Comparison of ENCODE assay signal across 8 mouse cellular contexts in genomic region chr7:45742338-45742737, GRCm38 (mm10). TPM values are rescaled to one million over a fixed set of nuclear protein-coding genes. Genes with fewer than 3 reads are reported as not detected.
DNase-seq lines count a peak whose midpoint lies in the region; ATAC-seq and TF ChIP-seq lines count a peak whose summit lies in the region.

No protein-coding gene starts in this region.

- ATAC-seq in heart, embryonic 13.5 days (ENCODE audit: extremely low read depth, insufficient number of reproducible peaks, low FRiP score, low TSS enrichment) = no peak
- ATAC-seq in embryonic facial prominence, embryonic 11.5 days (replicated peaks; ENCODE audit: insufficient number of reproducible peaks, low FRiP score, low TSS enrichment, low read depth) = no peak

- WGBS in heart, embryonic 13.5 days = 34% methylated on average over 19 of the region's 19 CpGs
- whole genome bisulfite sequencing in embryonic facial prominence, embryonic 11.5 days = 37% methylated on average over 19 of the region's 19 CpGs

- peak overlapping the region; percentile 38 for H3K4me3 ChIP-seq in heart, embryonic 13.5 days
- H3K4me3 ChIP-seq in E14TG2a.4 (replicated peaks; ENCODE audit: low read length) = peak overlapping the region; percentile 51
- peak overlapping the region; percentile 14; the same call in 1 of the 2 replicates for H3K4me3 ChIP-seq in embryonic facial prominence, embryonic 11.5 days (ENCODE audit: low read depth, low read length)

- no peaks in the 10 kb centered on the region; the same call in 1 of the 2 replicates for H3K9me3 ChIP-seq in heart, embryonic 13.5 days
- no peaks in the 10 kb centered on the region for H3K9me3 ChIP-seq in E14TG2a.4 (ENCODE audit: low read length)
- no peaks in the 10 kb centered on the region for H3K9me3 ChIP-seq in embryonic facial prominence, embryonic 11.5 days (replicated peaks; ENCODE audit: control insufficient read depth, low read length)

- peak overlapping the region; percentile 56 for H3K4me2 ChIP-seq in heart, embryonic 13.5 days
- H3K4me2 ChIP-seq in embryonic facial prominence, embryonic 11.5 days (ENCODE audit: low read depth, low read length) = peak overlapping the region; percentile 33; the same call in 1 of the 2 replicates

- H3K4me1 ChIP-seq in heart, embryonic 13.5 days = peaks cover 10% of the 10 kb centered on the region; the same call in 1 of the 2 replicates
- peaks cover 23% of the 10 kb centered on the region for H3K4me1 ChIP-seq in E14TG2a.4 (replicated peaks; ENCODE audit: low read depth, low read length)
- no peaks in the 10 kb centered on the region; the same call in 1 of the 2 replicates for H3K4me1 ChIP-seq in embryonic facial prominence, embryonic 11.5 days (ENCODE audit: control insufficient read depth, insufficient read depth, low read length)

- DNase-seq in heart, postnatal 4 days = no peak
- no peak for DNase-seq in embryonic facial prominence, embryonic 11.5 days (ENCODE audit: low spot score)
- peak; percentile 84 for DNase-seq in layer of hippocampus, adult 11-12 months (ENCODE audit: low spot score)
- peak; percentile 41 for DNase-seq in lung, postnatal 36 days
- peak; percentile 86 for DNase-seq in telencephalon, adult 2 months (ENCODE audit: low read depth, low spot score)
- no peak for DNase-seq in c-Kit-positive CD71-positive TER-119-positive erythroid progenitor cells, embryonic 14.5 days (ENCODE audit: low spot score)

- H3K36me3 ChIP-seq in heart, embryonic 13.5 days = no peaks in the 10 kb centered on the region
- H3K36me3 ChIP-seq in E14TG2a.4 (ENCODE audit: insufficient read depth, low read length) = no peaks in the 10 kb centered on the region
- no peaks in the 10 kb centered on the region for H3K36me3 ChIP-seq in embryonic facial prominence, embryonic 11.5 days (replicated peaks; ENCODE audit: control insufficient read depth, insufficient read depth, low read depth, low read length)

- H3K27me3 ChIP-seq in heart, embryonic 13.5 days (replicated peaks) = peaks cover 14% of the 10 kb centered on the region
- H3K27me3 ChIP-seq in E14TG2a.4 (ENCODE audit: insufficient read depth, low read length) = no peaks in the 10 kb centered on the region
- no peaks in the 10 kb centered on the region for H3K27me3 ChIP-seq in embryonic facial prominence, embryonic 11.5 days (ENCODE audit: control insufficient read depth, insufficient read depth, low read length)

- peak overlapping the region; percentile 59 for H3K9ac ChIP-seq in heart, embryonic 13.5 days
- H3K9ac ChIP-seq in embryonic facial prominence, embryonic 11.5 days (replicated peaks; ENCODE audit: low read length) = peak overlapping the region; percentile 5; the same call in 1 of the 2 replicates

- no peak; the same call in 1 of the 2 replicates for TF ChIP-seq CTCF in E14TG2a.4 (conservative IDR thresholded peaks at IDR 0.05; ENCODE audit: low read length)

- no peak overlapping the region for H3K27ac ChIP-seq in heart, embryonic 13.5 days (replicated peaks)
- H3K27ac ChIP-seq in embryonic facial prominence, embryonic 11.5 days (replicated peaks; ENCODE audit: low read depth, low read length) = no peak overlapping the region

RNA-seq across cellular contexts. Expression of gene Spaca4, which starts 16.7 kb away (rescaled TPM):
- polyA plus RNA-seq in heart, embryonic 13.5 days (2015; fragmentation: Nextera tagmentation; extraction: Ambion mirVana) = not detected in 2 replicates
- total RNA-seq in heart, postnatal 4 days (2021) = not detected
- not detected in 2 replicates for polyA plus RNA-seq in embryonic facial prominence, embryonic 11.5 days (2014; fragmentation: Nextera tagmentation; extraction: Ambion mirVana)

RNA-seq across cellular contexts. Expression of gene Fam83e, which starts 21.3 kb away (rescaled TPM):
- polyA plus RNA-seq in heart, embryonic 13.5 days (2015; fragmentation: Nextera tagmentation; extraction: Ambion mirVana) = 0.20 and 0.31 TPM in 2 replicates
- total RNA-seq in heart, postnatal 4 days (2021) = under 1 TPM; 0.38 to 0.43 TPM
- polyA plus RNA-seq in embryonic facial prominence, embryonic 11.5 days (2014; fragmentation: Nextera tagmentation; extraction: Ambion mirVana) = 0.21 and 0.35 TPM in 2 replicates

RNA-seq across cellular contexts. Expression of gene Sphk2, which starts 24.5 kb away (rescaled TPM):
- polyA plus RNA-seq in heart, embryonic 13.5 days (2015; fragmentation: Nextera tagmentation; extraction: Ambion mirVana) = 16.7 and 17.5 TPM in 2 replicates
- 10 to 100 TPM; 14.2 to 16.7 TPM for total RNA-seq in heart, postnatal 4 days (2021)
- 14.9 and 17.3 TPM in 2 replicates for polyA plus RNA-seq in embryonic facial prominence, embryonic 11.5 days (2014; fragmentation: Nextera tagmentation; extraction: Ambion mirVana)

RNA-seq across cellular contexts. Expression of gene Rpl18, which starts 27.1 kb away (rescaled TPM):
- polyA plus RNA-seq in heart, embryonic 13.5 days (2015; fragmentation: Nextera tagmentation; extraction: Ambion mirVana) = 630 and 695 TPM in 2 replicates
- total RNA-seq in heart, postnatal 4 days (2021) = 100 to 1,000 TPM; 787 to 798 TPM
- polyA plus RNA-seq in embryonic facial prominence, embryonic 11.5 days (2014; fragmentation: Nextera tagmentation; extraction: Ambion mirVana) = 1,026 and 1,114 TPM in 2 replicates

RNA-seq across cellular contexts. Expression of gene Dbp, which starts 37.5 kb away (rescaled TPM):
- 2.2 and 3.5 TPM in 2 replicates for polyA plus RNA-seq in heart, embryonic 13.5 days (2015; fragmentation: Nextera tagmentation; extraction: Ambion mirVana)
- total RNA-seq in heart, postnatal 4 days (2021) = 10 to 100 TPM; 22.6 to 25.1 TPM
- polyA plus RNA-seq in embryonic facial prominence, embryonic 11.5 days (2014; fragmentation: Nextera tagmentation; extraction: Ambion mirVana) = 4.9 and 5.6 TPM in 2 replicates

Comparison
In these comparisons a context has a peak if more than half of its experiments do, and no peak if none do; other contexts are left out.
1. DNase-seq: peak in layer of hippocampus, adult 11-12 months (single experiment), lung, postnatal 36 days (single experiment) and telencephalon, adult 2 months (single experiment); none in heart, postnatal 4 days (single experiment), embryonic facial prominence, embryonic 11.5 days (single experiment) and c-Kit-positive CD71-positive TER-119-positive erythroid progenitor cells, embryonic 14.5 days (single experiment).
2. Peak in every context shown above with its lines, with median percentiles within 50 percentile points of each other: H3K4me3 ChIP-seq.